Mouse (Mus musculus) kidney, embryonic 14.5 days (tissue): ENCODE data around the gene Kcnmb2. TPM values are rescaled to one million over a fixed set of nuclear protein-coding genes. Genes with fewer than 3 reads are reported as not detected.

ENCODE experiments used
- ATAC-seq: fragments of 200-750 bp; cut with Nextera tagmentation; 2 replicates; pipeline ENCODE4 v1.8.0; 2017; ENCODE audit warnings: moderate number of reproducible peaks, mild to moderate bottlenecking, moderate TSS enrichment, moderate library complexity; ENCODE audit not compliant: low FRiP score, low TSS enrichment
- H3K27ac ChIP-seq: fragments of 300-500 bp; sonication (generic); 2 replicates; pipeline ENCODE4 v1.5.1; 2014; ENCODE audit warnings: low read depth, mild to moderate bottlenecking, low read length, moderate library complexity, mixed read lengths
- H3K27me3 ChIP-seq: fragments of 300-500 bp; sonication (generic); 2 replicates; pipeline ENCODE4 v1.6.1; 2014; ENCODE audit warnings: mild to moderate bottlenecking, low read length; ENCODE audit not compliant: control insufficient read depth, insufficient read depth
- H3K36me3 ChIP-seq: fragments of 300-500 bp; sonication (generic); 2 replicates; pipeline ENCODE4 v1.6.1; 2014; ENCODE audit warnings: low read length, mixed read lengths; ENCODE audit not compliant: control insufficient read depth, insufficient read depth
- H3K4me1 ChIP-seq: fragments of 300-500 bp; sonication (generic); 2 replicates; pipeline ENCODE4 v1.6.1; 2014; ENCODE audit warnings: low read length, mixed read lengths; ENCODE audit not compliant: control insufficient read depth, insufficient read depth
- H3K4me2 ChIP-seq: fragments of 300-500 bp; sonication (generic); replicated peaks from 2 replicates; pipeline ENCODE4 v1.6.1; 2014; ENCODE audit warnings: low read depth, mild to moderate bottlenecking, low read length
- H3K4me3 ChIP-seq: fragments of 300-500 bp; sonication (generic); 2 replicates; pipeline ENCODE4 v1.5.1; 2014; ENCODE audit warnings: mild to moderate bottlenecking, low read length
- H3K9ac ChIP-seq: fragments of 300-500 bp; sonication (generic); 2 replicates; pipeline ENCODE4 v1.6.1; 2014; ENCODE audit warnings: low read depth, mild to moderate bottlenecking, low read length, moderate library complexity
- H3K9me3 ChIP-seq: fragments of 300-500 bp; sonication (generic); 2 replicates; pipeline ENCODE4 v1.6.1; 2016; ENCODE audit warnings: low read length; ENCODE audit not compliant: control insufficient read depth
- WGBS: fragments of 180-500 bp; shearing (Covaris S2); extraction: QIAGEN DNeasy Blood & Tissue Kit; methylation state at CpG from one replicate; pipeline ENCODE4 v1.1.7; 2014; 5-methylcytosine and 5-hydroxymethylcytosine counted together
- polyA plus RNA-seq: library from polyadenylated mRNA; unstranded; fragments of >200 nt; fragmentation: Nextera tagmentation; extraction: Ambion mirVana; gene quantifications from 2 replicates; pipeline ENCODE4 v1.2.1, GENCODE M21; 2014

Kcnmb2 gene
- polyA plus RNA-seq, 1 experiment from 2014 or later: 2.7 TPM

DNA sequence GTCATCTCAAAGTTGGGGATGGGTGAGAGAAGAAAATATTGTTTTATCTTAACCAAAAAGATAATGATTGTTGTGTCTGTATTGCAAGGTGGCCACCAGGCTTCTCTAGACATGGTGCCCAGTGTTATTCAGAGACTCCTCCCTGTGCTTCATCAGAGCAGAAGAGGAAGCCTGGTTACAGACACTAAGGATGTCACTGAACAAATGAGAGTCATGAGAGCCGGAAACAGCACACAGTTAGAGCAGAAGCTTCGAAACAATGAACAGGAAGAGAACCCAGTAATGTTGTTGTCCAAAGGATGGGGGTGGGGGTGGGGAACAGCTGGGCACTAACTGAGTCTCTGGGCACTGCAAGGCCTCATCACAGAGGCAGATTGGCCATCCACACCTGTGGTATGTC, 324.4 kb downstream of the Kcnmb2 start:
- Histone ChIP-seq H3K27me3 (no peaks in the 10 kb centered on the region), H3K9ac (no peak overlapping the region), H3K4me3 (no peak overlapping the region), H3K27ac (no peak overlapping the region), H3K36me3 (no peaks in the 10 kb centered on the region), H3K9me3 (no peaks in the 10 kb centered on the region), H3K4me2 (no peak overlapping the region), H3K4me1 (no peaks in the 10 kb centered on the region)
- peak; percentile 35; the same call in 1 of the 2 replicates for ATAC-seq
- 60% methylated on average over 2 of the region's 2 CpGs for WGBS

DNA sequence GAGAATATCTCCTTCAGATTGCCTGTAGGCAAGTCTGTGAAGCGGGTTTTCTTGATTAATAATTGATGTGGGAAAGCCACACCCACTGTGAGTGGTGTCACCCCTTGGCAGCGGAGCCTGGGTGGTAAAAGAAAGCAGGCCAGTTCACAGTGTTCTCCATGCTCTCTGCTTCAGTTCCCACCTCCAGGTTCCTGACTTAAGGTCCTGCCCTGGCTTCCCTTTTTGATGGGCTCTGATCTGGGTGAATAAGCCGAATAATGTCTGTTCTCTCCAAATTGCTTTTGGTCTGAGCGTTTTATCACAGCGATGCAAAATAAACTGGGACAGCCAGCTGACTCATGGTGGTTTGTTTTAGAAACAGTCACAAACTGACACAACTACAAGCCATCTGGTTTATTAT, 334.5 kb downstream of the Kcnmb2 start:
- Histone ChIP-seq H3K4me1 (no peaks in the 10 kb centered on the region), H3K27ac (no peak overlapping the region), H3K9ac (no peak overlapping the region), H3K4me2 (no peak overlapping the region), H3K36me3 (no peaks in the 10 kb centered on the region), H3K27me3 (no peaks in the 10 kb centered on the region), H3K4me3 (no peak overlapping the region), H3K9me3 (peaks cover 3% of the 10 kb centered on the region; the same call in 1 of the 2 replicates)
- WGBS: 85% methylated on average over 5 of the region's 5 CpGs
- ATAC-seq: no peak
